Mouse (Mus musculus): Measurements from ENCODE around the gene Tmem107. TPM values are rescaled to one million over a fixed set of nuclear protein-coding genes. Genes with fewer than 3 reads are reported as not detected.

The Tmem107 gene
- total RNA-seq (2014; rRNA removed) (42.4 and 61.8 TPM in 2 replicates), polyA plus RNA-seq (2015; fragmentation: Nextera tagmentation; extraction: Ambion mirVana) (23.8 and 27.8 TPM in 2 replicates)

GRCm38 (mm10) chr11:69070590-69071222, at the start of gene Tmem107:
Tmem107 (plus strand) TSS chr11:69070806.
- 0% methylated on average over 46 of the region's 47 CpGs for WGBS
- Histone ChIP-seq H3K36me3 (ENCODE audit: insufficient read depth, low read length) (no peaks in the 10 kb centered on the region), H3K9me3 (ENCODE audit: low read length) (no peaks in the 10 kb centered on the region), H3K27me3 (ENCODE audit: insufficient read depth, low read length) (no peaks in the 10 kb centered on the region), H3K4me3 (ENCODE audit: low read depth, low read length) (peak within 1 kb of the TSS; percentile 48), H3K27ac (ENCODE audit: low read depth, low read length) (peak within 1 kb of the TSS; percentile 68), H3K4me2 (ENCODE audit: low read depth, low read length, poor library complexity, severe bottlenecking) (peak within 1 kb of the TSS; percentile 73), H3K9ac (replicated peaks; ENCODE audit: low read length, poor library complexity, severe bottlenecking) (peak within 1 kb of the TSS; percentile 59), H3K4me1 (ENCODE audit: insufficient read depth, low read length) (peaks cover 12% of the 10 kb centered on the region; the same call in 1 of the 2 replicates)
- peak; percentile 34 for TF ChIP-seq CTCF (IDR thresholded peaks at IDR 0.05)
- peak; percentile 97 for DNase-seq (ENCODE audit: low spot score)
- peak; percentile 88 for ATAC-seq (ENCODE audit: low FRiP score)

GRCm38 (mm10) chr11:69026562-69026961, 44.0 kb upstream of the Tmem107 start:
- no peaks in the 10 kb centered on the region for H3K4me1 ChIP-seq (ENCODE audit: insufficient read depth, low read length)
- ATAC-seq (ENCODE audit: low FRiP score) = no peak
- DNase-seq (ENCODE audit: low spot score) = no peak
- H3K9me3 ChIP-seq (ENCODE audit: low read length) = no peaks in the 10 kb centered on the region
- H3K36me3 ChIP-seq (ENCODE audit: insufficient read depth, low read length) = peaks cover 66% of the 10 kb centered on the region
- no peak overlapping the region for H3K4me3 ChIP-seq (ENCODE audit: low read depth, low read length)
- TF ChIP-seq CTCF (IDR thresholded peaks at IDR 0.05) = no peak
- 98% methylated on average over 3 of the region's 3 CpGs for WGBS
- no peak overlapping the region for H3K9ac ChIP-seq (replicated peaks; ENCODE audit: low read length, poor library complexity, severe bottlenecking)
- no peak overlapping the region for H3K4me2 ChIP-seq (ENCODE audit: low read depth, low read length, poor library complexity, severe bottlenecking)
- H3K27me3 ChIP-seq (ENCODE audit: insufficient read depth, low read length) = no peaks in the 10 kb centered on the region
- no peak overlapping the region for H3K27ac ChIP-seq (ENCODE audit: low read depth, low read length)

GRCm38 (mm10) chr11:69028805-69029204, 41.8 kb upstream of the Tmem107 start:
- no peak overlapping the region for H3K27ac ChIP-seq (ENCODE audit: low read depth, low read length)
- H3K4me2 ChIP-seq (ENCODE audit: low read depth, low read length, poor library complexity, severe bottlenecking) = no peak overlapping the region
- no peaks in the 10 kb centered on the region for H3K4me1 ChIP-seq (ENCODE audit: insufficient read depth, low read length)
- H3K9ac ChIP-seq (replicated peaks; ENCODE audit: low read length, poor library complexity, severe bottlenecking) = no peak overlapping the region
- 58% methylated on average over 2 of the region's 2 CpGs for WGBS
- no peaks in the 10 kb centered on the region for H3K27me3 ChIP-seq (ENCODE audit: insufficient read depth, low read length)
- no peak overlapping the region for H3K4me3 ChIP-seq (ENCODE audit: low read depth, low read length)
- peak; percentile 51 for TF ChIP-seq CTCF (IDR thresholded peaks at IDR 0.05)
- no peaks in the 10 kb centered on the region for H3K9me3 ChIP-seq (ENCODE audit: low read length)
- DNase-seq (ENCODE audit: low spot score) (peak; percentile 34), ATAC-seq (ENCODE audit: low FRiP score) (no peak)
- H3K36me3 ChIP-seq (ENCODE audit: insufficient read depth, low read length) = peaks cover 68% of the 10 kb centered on the region

GRCm38 (mm10) chr11:69033552-69033951, 37.1 kb upstream of the Tmem107 start:
- Histone ChIP-seq H3K4me1 (ENCODE audit: insufficient read depth, low read length) (peaks cover 10% of the 10 kb centered on the region), H3K27me3 (ENCODE audit: insufficient read depth, low read length) (no peaks in the 10 kb centered on the region), H3K4me2 (ENCODE audit: low read depth, low read length, poor library complexity, severe bottlenecking) (no peak overlapping the region), H3K27ac (ENCODE audit: low read depth, low read length) (no peak overlapping the region), H3K9ac (replicated peaks; ENCODE audit: low read length, poor library complexity, severe bottlenecking) (no peak overlapping the region), H3K9me3 (ENCODE audit: low read length) (no peaks in the 10 kb centered on the region), H3K4me3 (ENCODE audit: low read depth, low read length) (no peak overlapping the region), H3K36me3 (ENCODE audit: insufficient read depth, low read length) (peaks cover 37% of the 10 kb centered on the region)
- DNase-seq (ENCODE audit: low spot score) = no peak
- TF ChIP-seq CTCF (IDR thresholded peaks at IDR 0.05) = no peak
- ATAC-seq (ENCODE audit: low FRiP score) = no peak
- 91% methylated on average over 9 of the region's 9 CpGs for WGBS

- no peaks in the 10 kb centered on the region for H3K9me3 ChIP-seq (ENCODE audit: low read length)
- H3K4me3 ChIP-seq (ENCODE audit: low read depth, low read length) = no peak overlapping the region
- H3K27me3 ChIP-seq (ENCODE audit: insufficient read depth, low read length) = no peaks in the 10 kb centered on the region
- peaks cover 12% of the 10 kb centered on the region for H3K4me1 ChIP-seq (ENCODE audit: insufficient read depth, low read length)
- H3K9ac ChIP-seq (replicated peaks; ENCODE audit: low read length, poor library complexity, severe bottlenecking) = no peak overlapping the region
- peaks cover 34% of the 10 kb centered on the region for H3K36me3 ChIP-seq (ENCODE audit: insufficient read depth, low read length)
- TF ChIP-seq CTCF (IDR thresholded peaks at IDR 0.05) = no peak
- H3K4me2 ChIP-seq (ENCODE audit: low read depth, low read length, poor library complexity, severe bottlenecking) = no peak overlapping the region
- DNase-seq (ENCODE audit: low spot score) (no peak), ATAC-seq (ENCODE audit: low FRiP score) (no peak)
- H3K27ac ChIP-seq (ENCODE audit: low read depth, low read length) = no peak overlapping the region
- 87% methylated on average over 3 of the region's 3 CpGs for WGBS
Measured at GRCm38 (mm10) chr11:69034585-69034984, 36.0 kb upstream of the Tmem107 start.

- TF ChIP-seq CTCF (IDR thresholded peaks at IDR 0.05) = no peak
- ATAC-seq (ENCODE audit: low FRiP score) = no peak
- H3K4me3 ChIP-seq (ENCODE audit: low read depth, low read length) = no peak overlapping the region
- 0 out of 2 replicates have a peak overlapping the region, but pooled peaks have one; percentile 51 for H3K4me2 ChIP-seq (ENCODE audit: low read depth, low read length, poor library complexity, severe bottlenecking)
- DNase-seq (ENCODE audit: low spot score) = no peak
- WGBS = 75% methylated on average over 9 of the region's 9 CpGs
- H3K27ac ChIP-seq (ENCODE audit: low read depth, low read length) = peak overlapping the region; percentile 70; the same call in 1 of the 2 replicates
- peaks cover 12% of the 10 kb centered on the region for H3K4me1 ChIP-seq (ENCODE audit: insufficient read depth, low read length)
- H3K9ac ChIP-seq (replicated peaks; ENCODE audit: low read length, poor library complexity, severe bottlenecking) = 0 out of 2 replicates have a peak overlapping the region, but pooled peaks have one; percentile 29
- peaks cover 30% of the 10 kb centered on the region for H3K36me3 ChIP-seq (ENCODE audit: insufficient read depth, low read length)
- H3K9me3 ChIP-seq (ENCODE audit: low read length) = no peaks in the 10 kb centered on the region
- no peaks in the 10 kb centered on the region for H3K27me3 ChIP-seq (ENCODE audit: insufficient read depth, low read length)
Measured at GRCm38 (mm10) chr11:69035411-69035810, 35.2 kb upstream of the Tmem107 start.
